Mouse (Mus musculus) heart, adult 2 months (tissue): ENCODE data around the gene Atxn2. TPM values are rescaled to one million over a fixed set of nuclear protein-coding genes. Genes with fewer than 3 reads are reported as not detected.
"Not testable (repeated sequence)": the region's sequence is repeated elsewhere in the genome, so short reads cannot be mapped to it uniquely, and the experiment has no call there.

Experiments used
- DNase-seq, 2 experiments: peaks; one replicate each; pipeline ENCODE4 v3.0.0; 2021
- H3K27ac ChIP-seq: fragments of 200-600 bp; 2 replicates; pipeline ENCODE4 v1.8.1; 2022
- H3K27me3 ChIP-seq: fragments of 200-500 bp; 2 replicates; pipeline ENCODE4 v1.6.1; 2012; ENCODE audit warnings: mild to moderate bottlenecking, low read length, inconsistent platforms, mixed read lengths; ENCODE audit not compliant: control insufficient read depth, insufficient read depth
- H3K36me3 ChIP-seq: fragments of 200-500 bp; 2 replicates; pipeline ENCODE4 v1.6.1; 2012; ENCODE audit warnings: low read length, inconsistent platforms; ENCODE audit not compliant: control insufficient read depth, insufficient read depth
- H3K4me1 ChIP-seq: fragments of 200-500 bp; 2 replicates; pipeline ENCODE4 v1.6.1; 2011; ENCODE audit warnings: low read length; ENCODE audit not compliant: control insufficient read depth, insufficient read depth
- H3K4me3 ChIP-seq: fragments of 200-600 bp; 2 replicates; pipeline ENCODE4 v1.8.1; 2022
- H3K79me2 ChIP-seq: fragments of 200-500 bp; replicated peaks from 2 replicates; pipeline ENCODE4 v1.6.1; 2012; ENCODE audit warnings: mild to moderate bottlenecking, inconsistent platforms, low read length, moderate library complexity, mixed read lengths; ENCODE audit not compliant: control insufficient read depth, insufficient read depth
- H3K9ac ChIP-seq: fragments of 200-500 bp; 2 replicates; pipeline ENCODE4 v1.6.1; 2012; ENCODE audit warnings: low read depth, mild to moderate bottlenecking, control low read depth, inconsistent platforms, low read length, mixed read lengths
- CTCF ChIP-seq: fragments of 200-600 bp; IDR thresholded peaks from 2 replicates; pipeline ENCODE4 v1.8.1; 2022; ENCODE audit warnings: antibody characterized with exemption, mild to moderate bottlenecking, moderate library complexity
- EP300 ChIP-seq: fragments of 200-500 bp; IDR thresholded peaks from 2 replicates; pipeline ENCODE4 v1.6.1; 2011; ENCODE audit warnings: low read depth, low read length, control low read depth; ENCODE audit not compliant: insufficient read depth
- POLR2A ChIP-seq: fragments of 200-500 bp; IDR thresholded peaks from 2 replicates; pipeline ENCODE4 v1.6.1; 2011; ENCODE audit warnings: mild to moderate bottlenecking, low read depth, low read length, control low read depth; ENCODE audit not compliant: insufficient read depth
- WGBS: fragments of 180-500 bp; shearing (Covaris S2); methylation state at CpG from one replicate; pipeline ENCODE4 v1.1.7; 2018; 5-methylcytosine and 5-hydroxymethylcytosine counted together
- intact Hi-C: fragments of 180-260 bp; cut with DNase I; formaldehyde crosslinking; loops from one replicate; pipeline ENCODE4 v1.15.1; 2025
- polyA plus RNA-seq: library from polyadenylated mRNA; depleted of rRNA; stranded (reverse); fragments of >200 nt; gene quantifications from 2 replicates; pipeline ENCODE4 v1.2.3, GENCODE M21; 2012
- total RNA-seq, 2 experiments: library from RNA; stranded (reverse); gene quantifications; 2 replicates each; pipeline ENCODE4 v1.2.3; 2021

Gene Atxn2
- total and polyA plus RNA-seq, 3 experiments, result 133 to 161 (median 155) TPM

- no peaks in the 10 kb centered on the region for H3K27me3 ChIP-seq
- no peak for DNase-seq
- H3K4me1 ChIP-seq, result peaks cover 3% of the 10 kb centered on the region
- intact Hi-C loops, result no loop called here
- H3K9ac ChIP-seq, result no peak overlapping the region
- H3K4me3 ChIP-seq, result no peak overlapping the region
- peaks cover 4% of the 10 kb centered on the region; the same call in 1 of the 2 replicates for H3K79me2 ChIP-seq
- H3K27ac ChIP-seq, result no peak overlapping the region
- peaks cover 2% of the 10 kb centered on the region; the same call in 1 of the 2 replicates for H3K36me3 ChIP-seq
- WGBS, result 80% methylated on average over 2 of the region's 2 CpGs
- TF ChIP-seq EP300 (no peak), POLR2A (no peak), CTCF (no peak)
Measured at GRCm38 (mm10) chr5:121742915-121743314, 31.8 kb downstream of the Atxn2 start.

GRCm38 (mm10) chr5:121747884-121748594, 36.9 kb downstream of the Atxn2 start:
- H3K9ac ChIP-seq, intact Hi-C loops, H3K27me3 ChIP-seq, H3K36me3 ChIP-seq, H3K4me1 ChIP-seq, H3K27ac ChIP-seq, DNase-seq, H3K4me3 ChIP-seq, H3K79me2 ChIP-seq: not testable (repeated sequence)
- WGBS, result 89% methylated on average over 4 of the region's 4 CpGs

- Histone ChIP-seq H3K4me3 (no peak overlapping the region), H3K36me3 (0 out of 2 replicates have a peak, but pooled peaks cover 2% of the 10 kb centered on the region), H3K27ac (no peak overlapping the region), H3K9ac (no peak overlapping the region), H3K79me2 (peaks cover 2% of the 10 kb centered on the region; the same call in 1 of the 2 replicates), H3K27me3 (no peaks in the 10 kb centered on the region), H3K4me1 (no peaks in the 10 kb centered on the region; the same call in 1 of the 2 replicates)
- no peak for DNase-seq
- intact Hi-C loops, result no loop called here
- WGBS, result 95% methylated on average over 2 of the region's 2 CpGs
- TF ChIP-seq CTCF, result no peak
- no peak for TF ChIP-seq EP300
- TF ChIP-seq POLR2A, result no peak
Measured at GRCm38 (mm10) chr5:121749633-121750032, 38.5 kb downstream of the Atxn2 start.

GRCm38 (mm10) chr5:121757900-121758299, 46.8 kb downstream of the Atxn2 start:
- TF ChIP-seq EP300, result no peak
- no peak for TF ChIP-seq POLR2A
- no peak for TF ChIP-seq CTCF
- 44% methylated on average over 2 of the region's 2 CpGs for WGBS
- 0 out of 2 replicates have a peak, but pooled peaks cover 2% of the 10 kb centered on the region for H3K79me2 ChIP-seq
- H3K9ac ChIP-seq, result no peak overlapping the region
- H3K27ac ChIP-seq, result no peak overlapping the region
- H3K36me3 ChIP-seq, result no peaks in the 10 kb centered on the region
- no peak overlapping the region for H3K4me3 ChIP-seq
- intact Hi-C loops, result no loop called here
- no peaks in the 10 kb centered on the region for H3K27me3 ChIP-seq
- no peaks in the 10 kb centered on the region; the same call in 1 of the 2 replicates for H3K4me1 ChIP-seq
- no peak for DNase-seq

- 82% methylated on average over 4 of the region's 4 CpGs for WGBS
Measured at GRCm38 (mm10) chr5:121758341-121758740, 47.2 kb downstream of the Atxn2 start.

GRCm38 (mm10) chr5:121759921-121760320, 48.8 kb downstream of the Atxn2 start:
- no peaks in the 10 kb centered on the region for H3K27me3 ChIP-seq
- H3K27ac ChIP-seq, result no peak overlapping the region
- no peak overlapping the region for H3K4me3 ChIP-seq
- H3K9ac ChIP-seq, result no peak overlapping the region
- intact Hi-C loops, result no loop called here
- H3K79me2 ChIP-seq, result no peaks in the 10 kb centered on the region
- TF ChIP-seq POLR2A (no peak), CTCF (no peak), EP300 (no peak)
- 68% methylated on average over 4 of the region's 4 CpGs for whole genome bisulfite sequencing
- no peak for DNase-seq
- no peaks in the 10 kb centered on the region; the same call in 1 of the 2 replicates for H3K4me1 ChIP-seq
- peaks cover 2% of the 10 kb centered on the region; the same call in 1 of the 2 replicates for H3K36me3 ChIP-seq

More at GRCm38 (mm10) chr5:121758341-121758740, 47.2 kb downstream of the Atxn2 start:
- H3K9ac ChIP-seq, result no peak overlapping the region
- H3K4me3 ChIP-seq, result no peak overlapping the region
- H3K27me3 ChIP-seq, result no peaks in the 10 kb centered on the region
- H3K36me3 ChIP-seq, result 0 out of 2 replicates have a peak, but pooled peaks cover 2% of the 10 kb centered on the region
- TF ChIP-seq POLR2A, result no peak
- no peak for TF ChIP-seq CTCF
- no peak for TF ChIP-seq EP300
- no peak overlapping the region for H3K27ac ChIP-seq
- DNase-seq, result no peak
- intact Hi-C loops, result no loop called here
- H3K4me1 ChIP-seq, result no peaks in the 10 kb centered on the region; the same call in 1 of the 2 replicates
- H3K79me2 ChIP-seq, result 0 out of 2 replicates have a peak, but pooled peaks cover 2% of the 10 kb centered on the region
